Mouse (Mus musculus): ENCODE measurements around the gene Upf1.
A peak's percentile ranks its signal among the peaks of the same experiment; 100 is the strongest.

Upf1 gene

GRCm38 (mm10) chr8:70356111-70356510 lies 3.0 kb upstream of the Upf1 start:
- DNase-seq = no peak

GRCm38 (mm10) chr8:70354004-70354403 lies 926 bp upstream of the Upf1 start:
- DNase-seq = no peak

- peak; percentile 41 for DNase-seq
These were observed 374 bp downstream of the Upf1 start for GRCm38 (mm10) chr8:70352657-70353151.

- DNase-seq = no peak
These were observed 1.1 kb downstream of the Upf1 start for GRCm38 (mm10) chr8:70352000-70352384.

GRCm38 (mm10) chr8:70351035-70351999 lies 1.8 kb downstream of the Upf1 start:
- DNase-seq = peak; percentile 39

GRCm38 (mm10) chr8:70347860-70348420 lies 5.1 kb downstream of the Upf1 start:
- peak; percentile 78 for DNase-seq

- no peak for DNase-seq
These were observed 5.6 kb downstream of the Upf1 start for GRCm38 (mm10) chr8:70347443-70347842.

- no peak for DNase-seq
These were observed 8.8 kb downstream of the Upf1 start for GRCm38 (mm10) chr8:70344279-70344678.

- peak; percentile 48 for DNase-seq
These were observed 9.4 kb downstream of the Upf1 start for GRCm38 (mm10) chr8:70343696-70344095.

- DNase-seq = no peak
These were observed 10.0 kb downstream of the Upf1 start for GRCm38 (mm10) chr8:70343076-70343475.

GRCm38 (mm10) chr8:70342007-70342406 lies 11.1 kb downstream of the Upf1 start:
- no peak for DNase-seq

GRCm38 (mm10) chr8:70340659-70341058 lies 12.4 kb downstream of the Upf1 start:
- no peak for DNase-seq

GRCm38 (mm10) chr8:70338931-70339330 lies 14.1 kb downstream of the Upf1 start:
- DNase-seq = no peak

- no peak for DNase-seq
These were observed 20.2 kb downstream of the Upf1 start for GRCm38 (mm10) chr8:70332878-70333202.

- peak; percentile 40 for DNase-seq
These were observed 20.8 kb downstream of the Upf1 start for GRCm38 (mm10) chr8:70332070-70332877.

- no peak for DNase-seq
These were observed 21.6 kb downstream of the Upf1 start for GRCm38 (mm10) chr8:70331526-70331925.

- no peak for DNase-seq
These were observed 22.2 kb downstream of the Upf1 start for GRCm38 (mm10) chr8:70330741-70331364.

GRCm38 (mm10) chr8:70329835-70330740 lies 23.0 kb downstream of the Upf1 start:
- DNase-seq = no peak

- DNase-seq = no peak
These were observed 23.8 kb downstream of the Upf1 start, which contains the start of gene Gdf1 for GRCm38 (mm10) chr8:70329124-70329834. Gene Gdf1, plus strand, starts transcription at chr8:70329817.

GRCm38 (mm10) chr8:70327512-70327911 lies 25.6 kb downstream of the Upf1 start:
- DNase-seq = no peak

GRCm38 (mm10) chr8:70323716-70324115 lies 29.4 kb downstream of the Upf1 start:
- DNase-seq = no peak

Data from kidney, adult 9 months (tissue).